Mouse (Mus musculus) heart, adult 2 months (tissue): ENCODE data around the gene Iqsec1. TPM values are rescaled to one million over a fixed set of nuclear protein-coding genes. Genes with fewer than 3 reads are reported as not detected.
A peak's percentile ranks its signal among the peaks of the same experiment; 100 is the strongest.

Experiments
- DNase-seq, 2 experiments: peaks; one replicate each; pipeline ENCODE4 v3.0.0; 2021
- H3K27ac ChIP-seq: fragments of 200-600 bp; 2 replicates; pipeline ENCODE4 v1.8.1; 2022
- H3K27me3 ChIP-seq: fragments of 200-500 bp; 2 replicates; pipeline ENCODE4 v1.6.1; 2012; ENCODE audit warnings: mild to moderate bottlenecking, low read length, inconsistent platforms, mixed read lengths; ENCODE audit not compliant: control insufficient read depth, insufficient read depth
- H3K36me3 ChIP-seq: fragments of 200-500 bp; 2 replicates; pipeline ENCODE4 v1.6.1; 2012; ENCODE audit warnings: low read length, inconsistent platforms; ENCODE audit not compliant: control insufficient read depth, insufficient read depth
- H3K4me1 ChIP-seq: fragments of 200-500 bp; 2 replicates; pipeline ENCODE4 v1.6.1; 2011; ENCODE audit warnings: low read length; ENCODE audit not compliant: control insufficient read depth, insufficient read depth
- H3K4me3 ChIP-seq: fragments of 200-600 bp; 2 replicates; pipeline ENCODE4 v1.8.1; 2022
- H3K79me2 ChIP-seq: fragments of 200-500 bp; replicated peaks from 2 replicates; pipeline ENCODE4 v1.6.1; 2012; ENCODE audit warnings: mild to moderate bottlenecking, inconsistent platforms, low read length, moderate library complexity, mixed read lengths; ENCODE audit not compliant: control insufficient read depth, insufficient read depth
- H3K9ac ChIP-seq: fragments of 200-500 bp; 2 replicates; pipeline ENCODE4 v1.6.1; 2012; ENCODE audit warnings: low read depth, mild to moderate bottlenecking, control low read depth, inconsistent platforms, low read length, mixed read lengths
- CTCF ChIP-seq: fragments of 200-600 bp; IDR thresholded peaks from 2 replicates; pipeline ENCODE4 v1.8.1; 2022; ENCODE audit warnings: antibody characterized with exemption, mild to moderate bottlenecking, moderate library complexity
- EP300 ChIP-seq: fragments of 200-500 bp; IDR thresholded peaks from 2 replicates; pipeline ENCODE4 v1.6.1; 2011; ENCODE audit warnings: low read depth, low read length, control low read depth; ENCODE audit not compliant: insufficient read depth
- POLR2A ChIP-seq: fragments of 200-500 bp; IDR thresholded peaks from 2 replicates; pipeline ENCODE4 v1.6.1; 2011; ENCODE audit warnings: mild to moderate bottlenecking, low read depth, low read length, control low read depth; ENCODE audit not compliant: insufficient read depth
- WGBS: fragments of 180-500 bp; shearing (Covaris S2); methylation state at CpG from one replicate; pipeline ENCODE4 v1.1.7; 2018; 5-methylcytosine and 5-hydroxymethylcytosine counted together
- intact Hi-C: fragments of 180-260 bp; cut with DNase I; formaldehyde crosslinking; loops from one replicate; pipeline ENCODE4 v1.15.1; 2025
- polyA plus RNA-seq: library from polyadenylated mRNA; depleted of rRNA; stranded (reverse); fragments of >200 nt; gene quantifications from 2 replicates; pipeline ENCODE4 v1.2.3, GENCODE M21; 2012
- total RNA-seq, 2 experiments: library from RNA; stranded (reverse); gene quantifications; 2 replicates each; pipeline ENCODE4 v1.2.3; 2021

Gene Iqsec1
- total and polyA plus RNA-seq, 3 experiments: 100 to 147 (median 146) TPM

DNA sequence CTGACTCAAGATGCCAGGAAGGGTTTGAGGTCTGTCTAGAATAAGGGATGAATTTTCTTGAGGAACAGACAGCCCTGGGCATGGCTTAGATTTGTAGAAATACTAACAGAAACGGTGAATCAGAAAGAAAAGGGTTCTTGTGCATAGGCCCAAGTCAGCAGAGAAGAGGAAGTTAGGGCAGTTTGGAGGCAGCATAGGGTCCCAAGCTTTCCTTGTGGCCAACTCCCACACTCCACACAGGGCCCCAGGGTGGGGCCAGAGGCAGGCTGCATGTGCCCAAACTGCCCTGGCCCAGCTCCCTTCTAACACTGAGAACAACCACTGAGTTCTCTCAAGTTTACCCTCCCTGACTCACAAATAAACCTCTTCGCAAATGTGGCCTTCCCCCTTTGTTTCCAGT lies 187.7 kb downstream of the Iqsec1 start:
- Histone ChIP-seq H3K27ac (no peak overlapping the region), H3K4me3 (no peak overlapping the region), H3K9ac (no peak overlapping the region), H3K79me2 (no peaks in the 10 kb centered on the region), H3K27me3 (no peaks in the 10 kb centered on the region), H3K36me3 (no peaks in the 10 kb centered on the region), H3K4me1 (no peaks in the 10 kb centered on the region)
- 89% methylated on average over 2 of the region's 2 CpGs for WGBS
- DNase-seq: no peak
- intact Hi-C loops: no loop called here
- TF ChIP-seq CTCF (no peak), POLR2A (no peak), EP300 (no peak)

DNA sequence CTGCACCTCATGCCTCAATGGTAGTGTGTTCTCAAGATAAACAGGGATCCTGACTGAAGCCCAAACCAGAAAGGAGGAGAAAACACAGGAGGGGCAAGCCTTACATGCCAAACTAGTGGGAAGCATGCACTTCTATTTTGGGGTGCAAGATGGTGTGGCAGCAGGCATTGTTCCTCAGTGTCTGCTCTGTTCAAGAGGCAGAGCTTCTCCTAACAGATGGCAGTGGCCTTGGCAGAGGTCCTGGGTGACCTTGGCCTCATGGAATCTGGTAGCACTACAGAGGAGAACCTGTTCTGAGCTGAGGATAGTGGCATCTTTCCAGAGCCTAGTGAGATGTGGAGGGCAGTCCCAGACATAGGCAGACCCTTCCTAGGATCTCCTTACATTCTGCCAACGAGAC lies 189.4 kb downstream of the Iqsec1 start:
- Histone ChIP-seq H3K9ac (no peak overlapping the region), H3K36me3 (no peaks in the 10 kb centered on the region), H3K4me1 (no peaks in the 10 kb centered on the region), H3K4me3 (no peak overlapping the region), H3K27ac (no peak overlapping the region), H3K27me3 (no peaks in the 10 kb centered on the region), H3K79me2 (no peaks in the 10 kb centered on the region)
- intact Hi-C loops: no loop called here
- 70% methylated on average over 1 of the region's 1 CpGs for WGBS
- no peak for TF ChIP-seq POLR2A
- TF ChIP-seq CTCF: no peak
- no peak for TF ChIP-seq EP300
- DNase-seq: no peak

DNA sequence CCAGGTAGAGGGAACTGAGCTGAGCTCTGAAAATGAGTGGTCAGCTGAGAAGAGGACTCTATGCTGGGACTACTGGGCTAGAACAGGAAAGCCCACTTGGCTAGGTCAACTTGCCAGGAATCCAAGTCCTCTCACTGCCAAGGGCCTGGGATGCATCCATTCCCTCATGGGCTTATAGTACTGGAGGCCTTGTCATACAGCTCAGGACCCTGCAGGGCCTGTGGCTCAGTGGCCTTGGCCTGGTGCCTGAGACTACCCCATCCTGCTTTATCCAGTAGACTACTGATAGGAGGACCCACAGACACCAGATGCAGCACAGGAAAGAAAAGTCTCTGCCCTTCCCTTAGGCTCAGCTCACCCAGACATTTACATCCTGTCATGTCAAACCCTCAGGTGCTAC lies 190.3 kb downstream of the Iqsec1 start:
- Histone ChIP-seq H3K9ac (no peak overlapping the region), H3K27me3 (no peaks in the 10 kb centered on the region), H3K27ac (no peak overlapping the region), H3K4me3 (no peak overlapping the region), H3K79me2 (no peaks in the 10 kb centered on the region), H3K4me1 (no peaks in the 10 kb centered on the region), H3K36me3 (no peaks in the 10 kb centered on the region)
- no peak for DNase-seq
- TF ChIP-seq EP300 (no peak), CTCF (no peak)
- intact Hi-C loops: no loop called here

DNA sequence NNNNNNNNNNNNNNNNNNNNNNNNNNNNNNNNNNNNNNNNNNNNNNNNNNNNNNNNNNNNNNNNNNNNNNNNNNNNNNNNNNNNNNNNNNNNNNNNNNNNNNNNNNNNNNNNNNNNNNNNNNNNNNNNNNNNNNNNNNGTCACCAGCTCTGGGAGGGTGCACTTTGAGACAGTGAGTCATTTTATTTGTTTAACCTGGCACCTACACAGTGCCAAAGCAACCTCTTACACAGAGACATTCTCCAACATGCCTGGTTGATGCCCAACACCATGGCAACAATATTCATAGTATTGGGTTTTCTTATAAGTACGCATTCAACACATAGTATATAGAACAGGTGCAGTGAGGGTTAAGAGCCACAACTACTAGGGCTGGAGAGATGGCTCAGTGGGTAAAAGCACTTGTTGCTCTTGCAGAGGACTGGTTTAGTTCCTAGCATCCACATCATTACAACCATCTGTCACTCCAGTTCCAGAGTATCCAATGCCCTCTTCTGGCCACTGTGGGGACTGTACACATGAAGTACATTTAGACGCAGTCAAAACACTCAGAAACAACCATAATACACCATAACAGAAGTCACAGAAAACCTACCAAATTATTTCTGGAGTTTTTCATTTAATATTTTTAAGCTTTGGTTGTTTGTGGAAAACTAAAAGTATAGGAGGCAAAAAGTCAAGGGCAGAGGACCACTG lies 191.4 kb downstream of the Iqsec1 start:
- Histone ChIP-seq H3K79me2 (no peaks in the 10 kb centered on the region), H3K27ac (no peak overlapping the region), H3K9ac (no peak overlapping the region), H3K4me1 (no peaks in the 10 kb centered on the region), H3K4me3 (no peak overlapping the region), H3K36me3 (no peaks in the 10 kb centered on the region), H3K27me3 (no peaks in the 10 kb centered on the region)
- intact Hi-C loops: no loop called here
- TF ChIP-seq POLR2A: no peak
- no peak for TF ChIP-seq EP300
- peak; percentile 33; the same call in 1 of the 2 replicates for TF ChIP-seq CTCF
- DNase-seq: no peak
- 99% methylated on average over 2 of the region's 2 CpGs for WGBS

DNA sequence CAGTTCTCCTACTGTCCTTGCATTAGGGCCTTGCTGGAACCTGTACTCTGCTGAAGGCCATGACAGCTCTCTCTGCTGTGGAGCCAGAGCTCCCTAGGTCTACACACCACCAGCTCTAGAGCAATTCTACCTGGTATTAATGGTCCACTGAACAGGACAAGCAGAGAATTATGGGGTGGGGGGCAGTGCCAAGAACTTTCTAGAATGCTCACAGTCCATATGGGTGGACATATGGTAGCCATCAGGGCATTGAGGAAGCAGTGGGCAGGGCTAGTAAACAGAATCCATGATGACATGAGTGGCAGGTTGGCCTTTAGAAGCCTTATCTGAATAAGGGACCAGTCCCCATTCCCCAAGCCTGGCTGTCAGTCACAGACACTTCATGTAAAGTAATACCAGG lies 197.6 kb downstream of the Iqsec1 start:
- intact Hi-C loops: no loop called here

DNA sequence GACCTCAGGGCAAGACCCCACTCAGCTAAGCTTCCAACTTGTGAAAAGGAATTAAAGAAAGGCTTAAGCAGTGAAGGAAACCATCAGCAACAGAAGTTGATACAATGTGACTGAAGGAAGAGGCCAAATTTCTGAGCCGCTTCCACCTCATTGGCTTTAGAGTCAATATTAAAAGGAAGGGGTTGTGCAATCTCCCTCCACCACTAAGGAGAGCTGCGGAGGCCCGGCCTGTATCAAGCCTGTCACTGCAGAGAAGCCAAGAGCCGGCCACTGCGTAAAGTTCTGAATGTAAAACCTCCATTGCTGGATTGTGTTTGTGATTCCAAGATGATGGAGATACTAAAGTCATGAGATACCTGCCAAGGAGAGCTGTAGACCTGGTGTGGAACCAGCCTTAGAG lies 199.0 kb downstream of the Iqsec1 start:
- no peak overlapping the region for H3K9ac ChIP-seq
- no peaks in the 10 kb centered on the region for H3K36me3 ChIP-seq
- H3K79me2 ChIP-seq: no peaks in the 10 kb centered on the region
- WGBS: 91% methylated on average over 5 of the region's 5 CpGs
- intact Hi-C loops: no loop called here
- DNase-seq: no peak
- H3K27ac ChIP-seq: no peak overlapping the region
- H3K4me3 ChIP-seq: no peak overlapping the region
- H3K4me1 ChIP-seq: no peaks in the 10 kb centered on the region
- TF ChIP-seq POLR2A (no peak), EP300 (no peak), CTCF (no peak)
- no peaks in the 10 kb centered on the region for H3K27me3 ChIP-seq

More for the DNA sequence above, 197.6 kb downstream of the Iqsec1 start:
- Histone ChIP-seq H3K4me1 (no peaks in the 10 kb centered on the region), H3K36me3 (no peaks in the 10 kb centered on the region), H3K9ac (no peak overlapping the region), H3K27ac (no peak overlapping the region), H3K79me2 (no peaks in the 10 kb centered on the region), H3K27me3 (no peaks in the 10 kb centered on the region), H3K4me3 (no peak overlapping the region)
- TF ChIP-seq CTCF: no peak
- no peak for TF ChIP-seq POLR2A
- no peak for TF ChIP-seq EP300
- DNase-seq: no peak

DNA sequence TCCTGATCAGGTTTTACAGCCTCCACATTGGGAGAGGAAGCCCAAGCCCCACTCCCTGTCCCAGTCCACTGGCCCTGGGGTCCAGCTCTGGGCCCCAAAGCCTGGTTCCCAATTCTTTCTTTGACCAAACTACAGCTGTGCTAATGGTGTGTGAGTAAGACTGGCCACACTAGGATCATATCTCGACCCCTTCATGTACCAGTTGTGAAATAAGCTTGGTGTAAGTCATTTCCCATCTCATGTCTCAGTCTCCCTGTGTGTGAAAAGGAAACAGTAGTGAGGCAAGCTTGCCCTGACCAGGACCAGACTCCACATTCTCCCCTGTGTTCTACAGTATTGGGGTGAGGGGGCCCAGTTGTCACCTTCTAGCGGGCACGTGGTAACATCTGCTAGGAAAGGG lies 200.9 kb downstream of the Iqsec1 start:
- Histone ChIP-seq H3K4me3 (no peak overlapping the region), H3K27me3 (no peaks in the 10 kb centered on the region), H3K4me1 (no peaks in the 10 kb centered on the region), H3K9ac (no peak overlapping the region), H3K79me2 (no peaks in the 10 kb centered on the region), H3K36me3 (no peaks in the 10 kb centered on the region), H3K27ac (no peak overlapping the region)
- TF ChIP-seq POLR2A (no peak), CTCF (no peak), EP300 (no peak)
- WGBS: 90% methylated on average over 3 of the region's 3 CpGs
- no peak for DNase-seq
- intact Hi-C loops: no loop called here
